Mouse (Mus musculus): ENCODE measurements around the gene Krt33a.

The Krt33a gene

GRCm38 (mm10) chr11:99986180-99986647, 29.8 kb downstream of the Krt33a start, which contains the start of gene Krtap16-1:
TSS of gene Krtap16-1 (minus strand) at chr11:99986597.
- no peak for DNase-seq (ENCODE audit: low spot score)

DNA sequence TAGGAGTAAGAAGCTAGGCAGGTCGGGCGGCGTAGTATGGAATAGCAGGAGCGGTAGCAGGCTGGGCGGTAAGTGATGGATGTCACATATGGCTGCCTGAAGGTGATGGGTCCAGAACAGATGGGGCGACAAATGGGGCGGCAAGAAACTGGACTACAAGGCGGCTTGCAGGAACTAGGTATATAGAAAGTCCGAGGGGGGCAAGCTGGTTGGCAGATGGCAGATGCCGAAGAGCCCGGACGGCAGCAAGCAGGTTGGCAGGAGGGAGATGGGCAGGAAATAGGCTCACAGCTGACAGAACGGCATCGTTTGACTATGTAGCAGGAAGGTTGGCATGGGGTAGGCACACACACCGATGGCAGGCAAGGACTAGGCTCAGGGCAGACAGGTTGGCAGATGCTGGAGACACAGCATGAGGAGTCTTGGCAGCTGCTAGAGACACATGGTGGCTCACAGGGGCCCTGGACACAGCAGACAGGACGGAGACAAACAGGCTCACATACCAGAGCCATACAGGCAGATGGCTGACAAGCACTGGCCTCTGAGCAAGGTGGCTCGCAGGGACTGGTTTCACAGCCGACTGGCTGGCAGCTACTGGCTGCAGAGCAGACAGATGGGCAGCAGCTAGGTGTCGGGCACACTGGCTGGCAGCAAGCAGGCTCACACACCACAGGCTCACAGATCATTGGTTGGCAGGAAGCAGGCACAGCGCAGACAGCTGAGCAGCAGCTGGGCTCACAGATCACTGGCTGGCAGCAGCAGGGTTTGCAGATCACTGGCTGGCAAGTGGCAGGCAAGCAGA, 30.5 kb downstream of the Krt33a start:
- DNase-seq (ENCODE audit: low spot score) = no peak

DNA sequence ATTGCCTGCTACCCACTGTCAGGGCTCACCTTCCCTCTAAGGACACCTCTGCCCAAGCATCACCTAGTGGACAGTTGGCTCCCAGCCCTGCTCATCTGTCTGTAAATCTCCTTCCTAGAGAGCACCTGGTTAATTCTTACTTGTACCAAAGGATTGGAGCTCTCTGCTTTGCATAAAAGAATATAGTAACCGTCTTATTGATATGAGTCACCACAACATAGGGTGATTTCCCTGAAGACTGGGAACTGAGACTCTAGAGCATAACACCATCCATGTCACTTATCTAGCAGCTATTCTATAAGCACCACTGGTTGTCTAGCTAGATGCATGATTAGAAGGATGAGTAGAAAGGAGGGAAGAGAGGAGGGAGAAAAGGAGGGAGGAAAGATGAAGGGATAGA, 32.6 kb downstream of the Krt33a start:
- no peak for DNase-seq (ENCODE audit: low spot score)

GRCm38 (mm10) chr11:99982731-99983130, 33.3 kb downstream of the Krt33a start:
- no peak for DNase-seq (ENCODE audit: low spot score)

GRCm38 (mm10) chr11:99978953-99979352, 37.1 kb downstream of the Krt33a start, which contains the start of gene Krtap29-1:
TSS of gene Krtap29-1 (minus strand) at chr11:99979053.
- no peak for DNase-seq (ENCODE audit: low spot score)

- no peak for DNase-seq (ENCODE audit: low spot score)
These were observed 50.1 kb downstream of the Krt33a start for GRCm38 (mm10) chr11:99965961-99966360.

DNA sequence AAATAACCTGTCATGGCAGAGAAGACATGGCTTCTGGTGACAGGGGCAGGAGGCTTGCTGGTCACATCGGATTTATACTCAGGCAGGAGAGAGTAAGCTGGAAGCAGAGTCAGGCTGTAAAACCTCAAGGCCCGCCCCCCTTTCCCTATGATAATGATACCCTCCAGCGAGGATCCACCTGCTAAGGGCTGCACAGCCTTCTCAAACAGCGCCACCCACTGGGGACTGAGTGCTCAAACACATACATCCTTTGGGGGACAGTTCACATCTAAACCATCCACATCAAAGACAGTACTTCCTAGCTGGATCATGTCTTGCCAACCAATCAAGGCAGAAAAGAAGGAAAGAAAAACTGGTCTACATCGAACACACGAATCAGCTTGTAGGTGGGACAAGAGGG, 51.8 kb downstream of the Krt33a start:
- DNase-seq (ENCODE audit: low spot score) = no peak
